Mouse (Mus musculus) layer of hippocampus, adult 11-12 months (tissue): ENCODE measurements around the gene Nfic.

Source experiments
- DNase-seq: peaks from one replicate; pipeline ENCODE4 v3.0.0; 2022; ENCODE audit warnings: low spot score

Gene Nfic

GRCm38 (mm10) chr10:81383802-81384604, 71.4 kb downstream of the Nfic start, which contains the start of the genes Dohh and Gm48551:
Dohh (plus strand) TSS chr10:81384428.
Gm48551 (plus strand) TSS chr10:81384466.
- peak; percentile 98 for DNase-seq

- DNase-seq = no peak
Measured at GRCm38 (mm10) chr10:81382039-81382438, 73.4 kb downstream of the Nfic start.

GRCm38 (mm10) chr10:81379809-81380378, 75.5 kb downstream of the Nfic start:
- no peak for DNase-seq

GRCm38 (mm10) chr10:81379183-81379553, 76.3 kb downstream of the Nfic start:
- no peak for DNase-seq

GRCm38 (mm10) chr10:81378553-81379182, 76.8 kb downstream of the Nfic start:
- DNase-seq = peak; percentile 100

GRCm38 (mm10) chr10:81377793-81378552, 77.5 kb downstream of the Nfic start, which contains the start of gene Fzr1:
Fzr1 (minus strand) TSS chr10:81378516.
- DNase-seq = no peak

GRCm38 (mm10) chr10:81377362-81377664, 78.1 kb downstream of the Nfic start:
- no peak for DNase-seq

GRCm38 (mm10) chr10:81376561-81377361, 78.7 kb downstream of the Nfic start:
- DNase-seq = no peak

- no peak for DNase-seq
Measured at GRCm38 (mm10) chr10:81375322-81375721, 80.1 kb downstream of the Nfic start.

GRCm38 (mm10) chr10:81367207-81367495, 88.3 kb downstream of the Nfic start:
- no peak for DNase-seq

- no peak for DNase-seq
Measured at GRCm38 (mm10) chr10:81366477-81367206, 88.8 kb downstream of the Nfic start.

- no peak for DNase-seq
Measured at GRCm38 (mm10) chr10:81365672-81366476, 89.6 kb downstream of the Nfic start, which contains the start of gene 4930404N11Rik. 4930404N11Rik (minus strand) TSS chr10:81365816.

- no peak for DNase-seq
Measured at GRCm38 (mm10) chr10:81365073-81365472, 90.4 kb downstream of the Nfic start.

GRCm38 (mm10) chr10:81364666-81365065, 90.8 kb downstream of the Nfic start:
- DNase-seq = no peak

GRCm38 (mm10) chr10:81363436-81364346, 91.7 kb downstream of the Nfic start:
- no peak for DNase-seq

GRCm38 (mm10) chr10:81362336-81362949, 93.0 kb downstream of the Nfic start:
- DNase-seq = no peak

GRCm38 (mm10) chr10:81360721-81361120, 94.7 kb downstream of the Nfic start:
- DNase-seq = no peak

- no peak for DNase-seq
Measured at GRCm38 (mm10) chr10:81358841-81359240, 96.6 kb downstream of the Nfic start.

GRCm38 (mm10) chr10:81358209-81358608, 97.2 kb downstream of the Nfic start:
- no peak for DNase-seq
